Mouse (Mus musculus): ENCODE data around the gene Ola1. TPM values are rescaled to one million over a fixed set of nuclear protein-coding genes. Genes with fewer than 3 reads are reported as not detected.

Ola1 gene
- polyA plus RNA-seq, 2 experiments, result 49.7 to 95.4 TPM

DNA sequence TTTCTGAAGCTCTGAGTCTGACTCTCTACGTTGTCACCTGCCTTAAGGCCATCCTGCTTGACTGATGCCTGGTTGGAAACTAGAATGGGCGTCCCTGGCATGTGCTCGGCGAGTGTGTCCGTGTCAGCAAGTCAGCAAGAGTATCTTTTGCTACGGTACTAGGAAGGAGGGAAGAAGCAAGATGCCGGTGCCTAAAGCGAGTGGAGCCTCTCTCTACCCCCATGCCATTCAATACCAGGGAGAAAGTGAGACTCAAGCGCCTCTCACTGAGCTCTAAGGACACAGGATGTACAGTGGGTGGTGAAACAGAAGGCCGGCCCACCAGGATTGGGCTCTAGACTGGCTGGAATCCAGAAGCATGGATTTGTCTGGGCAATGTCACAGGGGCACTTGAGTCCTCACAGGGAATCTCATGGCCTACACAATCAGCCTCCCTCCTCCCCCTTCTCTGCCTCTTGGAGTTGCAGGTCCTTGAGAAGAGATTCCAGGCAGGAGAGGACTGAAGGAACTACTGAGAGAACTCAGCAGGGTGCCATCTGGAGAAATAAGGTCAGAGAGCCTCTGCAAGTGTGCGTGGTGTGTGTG, 46.0 kb upstream of the Ola1 start:
- 10% methylated on average over 11 of the region's 11 CpGs for WGBS
- Histone ChIP-seq H3K4me3 (replicated peaks; ENCODE audit: low read length) (peak overlapping the region; percentile 42), H3K4me1 (ENCODE audit: control insufficient read depth, insufficient read depth, low read length) (peaks cover 9% of the 10 kb centered on the region), H3K27me3 (ENCODE audit: control insufficient read depth, insufficient read depth, low read length) (peaks cover 49% of the 10 kb centered on the region), H3K4me2 (replicated peaks; ENCODE audit: low read depth, low read length, severe bottlenecking) (peak overlapping the region; percentile 68), H3K9ac (ENCODE audit: low read depth, low read length, severe bottlenecking) (no peak overlapping the region), H3K27ac (replicated peaks; ENCODE audit: low read depth, low read length) (no peak overlapping the region), H3K9me3 (ENCODE audit: control insufficient read depth, low read length) (no peaks in the 10 kb centered on the region; the same call in 1 of the 2 replicates), H3K36me3 (ENCODE audit: control insufficient read depth, insufficient read depth, low read length) (no peaks in the 10 kb centered on the region)
- TF ChIP-seq POLR2A (IDR thresholded peaks at IDR 0.05; ENCODE audit: borderline replicate concordance, extremely low read depth, insufficient read depth, insufficient read length), result no peak
- no peak for ATAC-seq (ENCODE audit: low FRiP score, low read depth)
- no peak for DNase-seq (ENCODE audit: low spot score)

DNA sequence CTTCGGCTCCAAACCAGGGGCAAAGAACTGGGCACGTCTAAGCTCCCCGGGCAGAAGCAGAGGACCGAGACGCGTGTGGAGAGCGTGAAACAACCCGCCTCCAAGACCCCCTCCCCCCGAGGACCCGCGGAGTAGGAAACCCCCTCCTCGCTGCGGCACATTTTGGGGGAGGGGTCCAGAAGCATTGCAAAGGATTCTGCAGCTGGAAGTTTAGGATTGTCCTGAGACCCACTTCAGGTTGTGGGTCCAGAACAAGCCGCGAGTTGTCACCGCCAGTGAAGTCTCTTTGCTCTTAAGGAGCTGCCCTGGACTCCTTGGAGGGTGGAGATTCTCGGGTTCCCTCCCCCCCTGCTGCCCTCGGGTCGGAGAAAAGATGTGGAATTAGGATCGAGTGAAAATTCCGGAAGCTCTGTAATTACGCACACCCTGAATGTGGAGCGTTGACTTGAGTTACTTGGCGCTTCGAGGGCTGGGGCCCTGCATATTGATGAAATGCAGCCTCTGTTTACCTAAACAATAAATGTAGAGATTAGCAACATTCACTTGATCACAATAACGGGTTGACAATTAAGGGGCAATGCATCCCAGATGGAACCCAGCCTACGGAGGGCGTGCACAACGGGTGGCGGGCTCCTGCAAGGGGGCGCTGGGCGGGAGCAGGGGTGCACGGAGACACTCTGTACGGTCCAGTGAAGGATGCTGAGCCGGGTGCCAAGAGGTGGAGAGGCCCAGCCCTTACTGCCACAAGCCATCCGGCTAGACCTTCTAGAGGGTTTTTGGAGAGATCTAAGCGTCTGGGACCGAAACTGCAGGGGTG, 45.3 kb upstream of the Ola1 start:
- no peaks in the 10 kb centered on the region; the same call in 1 of the 2 replicates for H3K9me3 ChIP-seq (ENCODE audit: control insufficient read depth, low read length)
- peak overlapping the region; percentile 42 for H3K4me3 ChIP-seq (replicated peaks; ENCODE audit: low read length)
- H3K27me3 ChIP-seq (ENCODE audit: control insufficient read depth, insufficient read depth, low read length), result peaks cover 45% of the 10 kb centered on the region
- H3K4me2 ChIP-seq (replicated peaks; ENCODE audit: low read depth, low read length, severe bottlenecking), result peak overlapping the region; percentile 68
- 1% methylated on average over 38 of the region's 38 CpGs for WGBS
- peak overlapping the region; percentile 25 for H3K9ac ChIP-seq (ENCODE audit: low read depth, low read length, severe bottlenecking)
- peak; percentile 77; the same call in 1 of the 2 replicates for ATAC-seq (ENCODE audit: low FRiP score, low read depth)
- peaks cover 9% of the 10 kb centered on the region for H3K4me1 ChIP-seq (ENCODE audit: control insufficient read depth, insufficient read depth, low read length)
- H3K27ac ChIP-seq (replicated peaks; ENCODE audit: low read depth, low read length), result no peak overlapping the region
- no peaks in the 10 kb centered on the region for H3K36me3 ChIP-seq (ENCODE audit: control insufficient read depth, insufficient read depth, low read length)
- DNase-seq (ENCODE audit: low spot score), result no peak
- no peak for TF ChIP-seq POLR2A (IDR thresholded peaks at IDR 0.05; ENCODE audit: borderline replicate concordance, extremely low read depth, insufficient read depth, insufficient read length)

DNA sequence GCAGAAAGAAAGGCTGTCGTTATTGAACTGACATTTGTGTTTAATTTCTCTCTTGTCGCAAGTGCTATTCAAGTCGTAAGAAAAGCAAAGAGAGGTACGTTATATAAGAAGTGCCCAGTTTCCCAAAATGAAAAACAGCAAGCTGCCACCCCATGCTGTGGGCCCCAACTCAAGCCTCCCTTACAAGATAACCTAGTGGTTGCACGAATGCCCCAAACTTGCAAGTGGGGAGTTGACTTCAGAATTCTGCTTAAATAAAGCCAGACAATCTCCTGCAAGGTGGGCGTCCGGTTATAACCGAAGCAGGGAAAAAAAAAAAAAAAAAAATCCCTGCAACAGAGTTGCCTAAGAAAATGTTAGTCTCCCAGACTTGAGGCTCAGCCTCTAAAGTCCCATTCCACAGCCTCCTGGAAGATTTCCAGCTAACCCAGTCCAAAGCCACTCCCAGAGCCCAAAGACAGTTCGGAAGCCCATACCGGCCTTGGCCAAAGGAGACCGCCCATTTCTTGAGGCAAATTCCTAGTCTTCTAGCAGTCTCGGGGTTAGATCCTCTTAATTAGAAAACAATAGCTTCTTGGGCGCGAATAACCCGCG, 44.5 kb upstream of the Ola1 start:
- Histone ChIP-seq H3K4me1 (ENCODE audit: control insufficient read depth, insufficient read depth, low read length) (peaks cover 9% of the 10 kb centered on the region), H3K27me3 (ENCODE audit: control insufficient read depth, insufficient read depth, low read length) (peaks cover 38% of the 10 kb centered on the region), H3K36me3 (ENCODE audit: control insufficient read depth, insufficient read depth, low read length) (no peaks in the 10 kb centered on the region), H3K9ac (ENCODE audit: low read depth, low read length, severe bottlenecking) (peak overlapping the region; percentile 25), H3K9me3 (ENCODE audit: control insufficient read depth, low read length) (no peaks in the 10 kb centered on the region; the same call in 1 of the 2 replicates), H3K4me3 (replicated peaks; ENCODE audit: low read length) (peak overlapping the region; percentile 42), H3K4me2 (replicated peaks; ENCODE audit: low read depth, low read length, severe bottlenecking) (peak overlapping the region; percentile 68), H3K27ac (replicated peaks; ENCODE audit: low read depth, low read length) (no peak overlapping the region)
- DNase-seq (ENCODE audit: low spot score) (no peak), ATAC-seq (ENCODE audit: low FRiP score, low read depth) (peak; percentile 46; the same call in 1 of the 2 replicates)
- no peak for TF ChIP-seq POLR2A (IDR thresholded peaks at IDR 0.05; ENCODE audit: borderline replicate concordance, extremely low read depth, insufficient read depth, insufficient read length)
- 3% methylated on average over 16 of the region's 16 CpGs for WGBS

DNA sequence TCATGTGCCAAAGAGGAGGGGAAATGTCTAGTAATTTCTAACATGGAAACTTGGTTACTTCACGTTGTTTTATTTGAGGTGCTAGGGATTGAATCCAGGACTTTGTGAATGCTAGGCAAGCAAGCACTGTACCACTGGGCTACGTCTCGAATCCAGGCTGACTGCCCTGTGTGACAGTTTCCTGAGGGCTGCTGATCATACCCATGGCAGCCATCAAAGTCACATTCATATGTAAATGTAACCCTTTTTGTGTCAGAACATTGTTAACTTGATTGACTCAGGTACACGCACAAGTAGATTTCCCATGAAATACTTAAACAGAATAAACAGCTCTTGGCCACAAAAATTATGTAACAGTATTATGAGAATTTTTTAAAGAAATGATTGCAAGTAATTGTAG, 30.0 kb upstream of the Ola1 start:
- WGBS, result 49% methylated on average over 4 of the region's 4 CpGs
- Histone ChIP-seq H3K9ac (ENCODE audit: low read depth, low read length, severe bottlenecking) (no peak overlapping the region), H3K4me2 (replicated peaks; ENCODE audit: low read depth, low read length, severe bottlenecking) (no peak overlapping the region), H3K4me3 (replicated peaks; ENCODE audit: low read length) (no peak overlapping the region), H3K4me1 (ENCODE audit: control insufficient read depth, insufficient read depth, low read length) (no peaks in the 10 kb centered on the region), H3K27me3 (ENCODE audit: control insufficient read depth, insufficient read depth, low read length) (no peaks in the 10 kb centered on the region), H3K9me3 (ENCODE audit: control insufficient read depth, low read length) (no peaks in the 10 kb centered on the region), H3K27ac (replicated peaks; ENCODE audit: low read depth, low read length) (no peak overlapping the region), H3K36me3 (ENCODE audit: control insufficient read depth, insufficient read depth, low read length) (no peaks in the 10 kb centered on the region)
- DNase-seq (ENCODE audit: low spot score), result no peak
- TF ChIP-seq POLR2A (IDR thresholded peaks at IDR 0.05; ENCODE audit: borderline replicate concordance, extremely low read depth, insufficient read depth, insufficient read length), result no peak
- ATAC-seq (ENCODE audit: low FRiP score, low read depth), result no peak

DNA sequence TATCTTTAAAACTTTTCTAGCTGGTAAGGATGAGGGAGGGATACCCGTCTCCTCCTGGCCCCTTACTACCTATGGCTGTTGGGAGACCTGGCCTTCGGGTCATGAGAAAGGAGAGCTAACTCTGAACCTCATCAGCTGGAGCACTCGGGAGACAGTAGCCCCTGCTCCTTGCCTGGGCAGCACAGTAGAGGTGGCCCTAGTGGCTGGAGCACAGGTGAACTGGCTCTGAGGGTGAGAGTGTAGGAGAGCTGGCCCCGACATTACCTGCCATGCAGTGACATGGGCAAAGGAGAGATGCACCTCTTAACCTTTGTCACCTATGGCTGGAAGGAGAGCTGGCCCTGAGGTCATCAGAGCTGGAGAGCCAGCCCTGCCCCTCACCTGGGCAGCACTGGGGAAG, 22.6 kb upstream of the Ola1 start:
- no peak overlapping the region for H3K27ac ChIP-seq (replicated peaks; ENCODE audit: low read depth, low read length)
- no peaks in the 10 kb centered on the region for H3K4me1 ChIP-seq (ENCODE audit: control insufficient read depth, insufficient read depth, low read length)
- H3K4me2 ChIP-seq (replicated peaks; ENCODE audit: low read depth, low read length, severe bottlenecking), result no peak overlapping the region
- no peaks in the 10 kb centered on the region for H3K36me3 ChIP-seq (ENCODE audit: control insufficient read depth, insufficient read depth, low read length)
- DNase-seq (ENCODE audit: low spot score) (no peak), ATAC-seq (ENCODE audit: low FRiP score, low read depth) (no peak)
- no peak for TF ChIP-seq POLR2A (IDR thresholded peaks at IDR 0.05; ENCODE audit: borderline replicate concordance, extremely low read depth, insufficient read depth, insufficient read length)
- H3K9me3 ChIP-seq (ENCODE audit: control insufficient read depth, low read length), result no peaks in the 10 kb centered on the region
- H3K27me3 ChIP-seq (ENCODE audit: control insufficient read depth, insufficient read depth, low read length), result no peaks in the 10 kb centered on the region
- no peak overlapping the region for H3K9ac ChIP-seq (ENCODE audit: low read depth, low read length, severe bottlenecking)
- 82% methylated on average over 4 of the region's 4 CpGs for WGBS
- no peak overlapping the region for H3K4me3 ChIP-seq (replicated peaks; ENCODE audit: low read length)

Measured in limb, embryonic 14.5 days (tissue).